Mouse (Mus musculus) cerebellum, postnatal 4 days (tissue): ENCODE measurements around the gene Rapgef4.
"Not testable (repeated sequence)": the region's sequence is repeated elsewhere in the genome, so short reads cannot be mapped to it uniquely, and the experiment has no call there.

Source experiments
- DNase-seq, 2 experiments: peaks; one replicate each; pipeline ENCODE4 v3.0.0; 2022; ENCODE audit warnings: low spot score in 2 of 2, mixed read lengths in 1 of 2

The Rapgef4 gene

DNA sequence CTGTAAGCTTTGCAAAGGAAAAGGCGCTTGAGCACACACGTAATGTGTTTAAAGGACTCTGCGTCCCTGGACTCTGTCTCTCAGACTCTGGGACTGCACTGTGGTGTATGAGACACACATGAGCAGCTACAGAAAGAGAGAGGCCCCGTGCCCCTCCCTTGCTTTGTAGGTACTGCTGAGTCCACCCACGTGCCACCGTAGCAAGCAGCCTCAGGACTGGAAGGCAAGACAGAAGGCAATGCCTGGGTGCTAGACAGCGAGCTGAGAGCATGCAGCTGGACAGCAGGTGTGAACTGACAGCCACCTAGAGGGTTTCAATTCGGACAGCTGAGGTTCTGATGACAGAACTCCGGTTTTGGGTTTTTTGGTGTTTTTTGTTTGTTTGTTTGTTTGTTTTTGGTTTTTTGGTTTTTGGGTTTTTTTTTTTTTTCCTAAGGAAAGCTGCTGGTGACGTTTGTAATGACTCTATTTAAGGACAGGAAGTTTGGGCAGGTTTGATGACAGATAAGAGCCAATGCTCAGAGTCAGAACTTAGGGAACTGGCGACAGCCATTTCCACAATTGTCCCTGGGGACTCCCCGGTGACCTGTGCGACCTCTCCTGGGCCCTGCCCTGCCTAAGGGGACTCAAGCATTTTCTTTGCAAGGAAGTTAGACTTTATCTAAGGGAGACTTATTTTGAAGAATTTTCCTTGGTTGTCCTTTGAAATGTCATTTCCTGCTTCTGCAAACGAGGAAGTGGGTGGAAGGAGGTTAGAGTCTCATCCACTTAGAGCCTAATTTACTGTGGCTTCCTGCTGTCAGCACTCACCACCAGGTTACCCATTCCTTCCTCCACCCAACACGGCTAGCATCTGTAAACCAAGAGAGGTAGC lies 136.3 kb downstream of the Rapgef4 start:
- DNase-seq: no peak

DNA sequence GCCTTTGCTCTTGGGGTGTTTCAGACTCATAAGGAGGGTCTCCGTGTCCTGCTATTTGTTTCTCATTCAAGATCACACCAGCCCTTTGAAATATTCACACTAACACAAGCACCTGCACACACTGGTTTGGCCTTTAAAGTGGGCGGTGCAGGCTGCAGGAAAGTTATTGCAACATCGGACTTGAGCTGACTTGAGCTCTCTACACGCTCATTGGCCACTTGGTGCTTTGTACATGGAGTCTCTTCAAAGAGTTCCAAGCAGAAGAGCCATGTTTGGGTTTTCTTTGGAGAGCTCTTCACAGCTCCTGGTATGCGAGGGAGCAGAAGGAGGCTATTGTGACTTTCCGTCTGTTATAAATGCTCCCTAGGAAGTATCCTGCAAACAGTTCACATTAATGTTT lies 139.2 kb downstream of the Rapgef4 start:
- DNase-seq: no peak

DNA sequence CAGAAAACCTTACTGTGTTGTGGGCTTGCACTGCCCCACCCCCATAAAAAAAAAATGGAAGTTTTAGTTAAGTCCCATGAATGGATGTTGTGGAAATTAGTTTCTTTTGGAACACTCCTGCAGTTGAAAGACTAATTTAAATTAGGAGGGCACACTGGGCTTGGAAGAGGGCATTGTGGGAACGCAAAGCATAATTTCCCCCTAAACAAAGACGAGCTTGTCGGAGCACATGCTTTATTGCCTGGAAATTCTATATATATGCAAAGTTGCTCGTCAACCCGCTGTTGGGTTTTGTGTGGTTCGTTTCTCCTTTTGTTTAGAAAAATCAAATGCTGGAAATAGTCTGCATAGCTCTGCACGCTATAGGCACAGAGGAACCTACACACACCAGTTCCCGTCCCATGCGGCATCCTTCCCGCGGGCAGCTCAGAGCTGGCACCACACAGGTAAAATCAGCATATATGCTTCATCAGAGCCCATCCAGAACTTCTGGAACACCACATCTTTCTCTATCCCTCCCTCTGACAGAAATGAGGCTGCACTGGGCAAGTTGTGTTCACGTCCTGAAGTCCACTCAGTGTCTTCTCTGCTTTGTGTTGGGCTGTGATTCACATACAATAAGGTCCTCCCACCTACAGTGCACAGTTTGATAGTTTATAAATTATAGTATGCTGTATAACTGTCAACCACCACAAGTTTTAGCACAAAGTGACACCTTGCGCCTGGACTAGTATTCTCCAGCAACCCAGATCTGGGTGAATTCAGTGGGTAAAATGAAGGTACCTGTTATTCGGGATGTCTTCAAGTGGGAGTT lies 141.6 kb downstream of the Rapgef4 start:
- no peak for DNase-seq

DNA sequence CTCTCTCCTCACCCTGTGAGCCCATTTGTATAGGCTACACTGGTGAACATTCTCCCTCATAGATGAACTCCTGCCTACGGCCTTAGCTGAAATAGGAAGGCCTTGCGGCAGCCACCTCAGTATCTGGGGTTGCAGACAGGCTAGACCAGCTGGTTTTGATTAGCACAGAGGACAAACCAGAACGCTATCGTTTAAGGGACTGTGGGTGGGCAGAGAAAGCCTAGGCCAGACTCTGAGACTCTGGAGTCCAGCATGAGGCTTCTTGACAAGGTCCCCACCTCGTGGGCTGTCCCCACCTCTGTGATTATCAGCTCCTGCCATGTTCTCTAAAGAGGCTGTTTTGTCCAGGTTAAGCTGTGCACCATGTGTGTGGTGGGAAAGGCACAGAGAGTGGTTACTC lies 142.8 kb downstream of the Rapgef4 start:
- DNase-seq: no peak

DNA sequence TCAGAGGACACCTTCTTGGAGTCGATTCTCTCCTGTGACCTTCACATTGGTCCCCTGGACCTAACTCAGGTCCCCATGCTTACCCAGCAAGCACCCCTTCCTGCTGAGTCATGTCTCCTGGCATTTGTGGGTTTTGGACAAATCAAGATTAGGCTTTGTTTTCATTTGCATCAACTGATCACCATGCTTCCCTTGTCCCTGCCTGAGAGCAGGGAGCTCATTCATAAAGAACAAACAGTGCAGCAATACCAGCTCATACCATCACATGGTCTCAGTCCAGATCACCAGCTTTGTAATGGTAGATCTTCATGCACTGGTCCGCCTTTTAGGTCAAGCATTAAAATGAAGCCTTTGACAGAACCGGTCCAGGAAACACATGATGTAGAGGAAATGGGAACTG lies 144.7 kb downstream of the Rapgef4 start:
- no peak for DNase-seq

DNA sequence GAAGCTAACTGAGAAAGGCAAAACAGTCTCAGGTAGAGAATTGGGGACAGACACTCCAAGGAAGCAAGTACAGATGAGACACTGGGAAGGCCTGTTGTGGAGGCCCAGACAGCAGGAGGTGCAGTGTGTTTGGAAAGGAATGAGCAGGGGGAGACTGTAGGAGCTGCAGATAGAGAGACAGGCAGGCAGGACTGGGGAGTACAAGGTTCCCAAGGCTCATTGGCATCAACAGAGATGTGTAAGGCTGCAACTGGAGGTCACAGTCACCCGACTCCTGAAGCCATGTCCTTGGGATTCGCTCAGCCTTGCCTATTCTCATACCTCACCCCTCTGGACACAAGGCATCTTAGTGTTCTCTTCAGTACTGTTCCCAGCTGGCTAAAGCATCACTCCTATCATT lies 145.4 kb downstream of the Rapgef4 start:
- DNase-seq: no peak

DNA sequence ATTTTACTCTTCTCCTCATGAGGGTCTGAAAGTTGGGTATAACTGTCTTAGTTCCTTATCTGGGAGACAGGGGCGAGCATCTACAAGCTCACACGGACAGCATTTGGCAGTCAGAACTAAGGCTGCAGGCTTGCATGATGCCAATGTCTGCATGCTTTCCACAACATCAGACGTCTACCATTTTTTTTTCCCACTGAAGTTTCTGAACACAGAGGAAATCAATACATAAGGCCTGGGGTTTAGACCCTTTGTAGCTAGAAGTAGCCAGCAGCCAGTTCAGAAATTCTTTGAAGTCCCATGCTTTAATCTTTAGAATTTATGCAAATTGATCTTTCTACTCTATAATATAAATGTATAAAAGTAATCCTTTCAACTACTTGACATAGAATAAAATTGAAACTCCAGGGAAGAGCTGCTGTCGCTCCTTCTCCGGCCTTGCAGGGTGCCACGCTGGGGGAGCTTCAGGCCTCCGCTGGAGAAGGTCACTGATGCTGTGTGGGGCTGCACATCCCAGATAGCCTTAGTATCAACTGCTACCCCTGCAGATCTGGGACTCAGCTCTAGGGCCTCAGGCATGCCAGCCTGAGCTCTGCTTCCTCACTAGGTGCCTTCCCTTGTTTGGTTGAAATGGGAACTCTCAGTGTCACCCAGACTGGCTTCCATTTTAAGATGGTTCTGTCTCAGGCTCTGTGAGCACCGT lies 148.7 kb downstream of the Rapgef4 start:
- DNase-seq: no peak

DNA sequence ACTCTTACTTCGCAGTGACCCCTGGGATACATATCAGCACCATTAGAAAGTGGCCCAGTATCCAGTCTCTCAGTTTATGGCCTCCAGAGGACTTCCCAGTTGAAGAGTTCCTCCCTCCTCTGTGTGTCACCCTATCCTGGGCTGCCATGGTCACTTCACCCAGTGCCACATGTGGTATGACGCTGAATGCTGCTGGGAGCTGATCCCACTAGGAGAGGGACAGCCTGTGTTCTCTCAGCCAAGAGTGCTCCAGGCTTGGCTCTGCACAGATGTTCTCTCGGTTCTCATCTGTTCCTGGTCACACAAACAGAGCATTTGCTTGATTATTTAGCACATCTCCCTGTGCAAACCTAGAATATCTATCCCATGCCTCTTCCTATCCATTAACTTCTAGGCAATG lies 151.2 kb downstream of the Rapgef4 start:
- no peak for DNase-seq

DNA sequence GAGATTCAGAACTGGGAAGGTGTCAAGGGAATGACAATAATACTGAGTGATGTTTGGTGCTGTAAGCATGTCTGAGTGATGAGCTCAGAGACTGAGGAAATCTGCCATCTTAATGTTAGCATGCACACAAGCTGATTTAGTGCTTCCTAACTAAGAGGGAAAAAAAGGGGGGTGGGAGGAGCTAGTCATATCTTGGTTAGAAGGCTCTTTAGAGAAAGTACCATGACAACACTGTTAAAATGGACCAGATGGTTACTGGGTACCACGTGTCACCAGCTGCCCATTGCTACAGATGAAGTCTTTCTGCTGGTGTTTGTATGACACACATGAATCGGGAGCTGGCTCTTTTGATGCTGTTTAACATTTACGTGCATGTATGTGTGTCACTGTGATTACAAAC lies 155.0 kb downstream of the Rapgef4 start:
- no peak for DNase-seq

DNA sequence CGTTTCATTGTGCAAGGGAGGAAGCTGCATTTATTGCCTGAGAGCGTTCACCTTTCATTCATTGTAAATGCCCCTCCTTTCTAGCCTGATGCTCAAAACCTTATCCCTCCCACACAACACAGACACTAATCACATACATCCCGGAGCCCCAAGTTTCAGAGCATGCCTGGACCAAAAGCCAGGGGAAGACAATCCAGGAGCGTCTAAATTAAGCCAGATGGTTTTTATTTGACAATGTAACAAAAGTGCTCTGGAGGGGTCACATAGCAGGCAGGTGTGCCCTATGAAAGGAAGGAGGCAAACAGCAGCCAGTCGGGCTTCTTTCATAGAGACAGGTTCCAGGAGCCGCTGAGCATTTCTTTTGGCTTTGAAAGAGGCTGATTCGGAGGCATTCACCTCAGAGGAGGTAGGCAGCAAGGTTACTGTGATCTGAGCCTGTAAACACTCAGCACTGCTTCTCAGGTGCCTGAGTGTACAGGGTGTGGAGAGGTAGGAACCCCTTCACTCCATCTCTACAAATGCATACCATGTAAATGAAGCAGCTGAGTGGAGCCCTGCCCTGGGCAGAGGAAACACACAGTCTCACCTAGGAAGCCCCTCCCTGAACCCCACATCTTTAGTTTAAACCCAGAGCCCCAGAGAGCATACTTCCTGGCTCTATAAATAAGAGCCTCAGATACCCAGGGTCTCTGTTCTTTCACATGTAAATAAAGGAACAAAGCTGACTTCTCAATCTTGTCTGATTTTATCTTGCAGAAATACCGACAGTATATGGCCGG lies 155.6 kb downstream of the Rapgef4 start:
- no peak for DNase-seq

DNA sequence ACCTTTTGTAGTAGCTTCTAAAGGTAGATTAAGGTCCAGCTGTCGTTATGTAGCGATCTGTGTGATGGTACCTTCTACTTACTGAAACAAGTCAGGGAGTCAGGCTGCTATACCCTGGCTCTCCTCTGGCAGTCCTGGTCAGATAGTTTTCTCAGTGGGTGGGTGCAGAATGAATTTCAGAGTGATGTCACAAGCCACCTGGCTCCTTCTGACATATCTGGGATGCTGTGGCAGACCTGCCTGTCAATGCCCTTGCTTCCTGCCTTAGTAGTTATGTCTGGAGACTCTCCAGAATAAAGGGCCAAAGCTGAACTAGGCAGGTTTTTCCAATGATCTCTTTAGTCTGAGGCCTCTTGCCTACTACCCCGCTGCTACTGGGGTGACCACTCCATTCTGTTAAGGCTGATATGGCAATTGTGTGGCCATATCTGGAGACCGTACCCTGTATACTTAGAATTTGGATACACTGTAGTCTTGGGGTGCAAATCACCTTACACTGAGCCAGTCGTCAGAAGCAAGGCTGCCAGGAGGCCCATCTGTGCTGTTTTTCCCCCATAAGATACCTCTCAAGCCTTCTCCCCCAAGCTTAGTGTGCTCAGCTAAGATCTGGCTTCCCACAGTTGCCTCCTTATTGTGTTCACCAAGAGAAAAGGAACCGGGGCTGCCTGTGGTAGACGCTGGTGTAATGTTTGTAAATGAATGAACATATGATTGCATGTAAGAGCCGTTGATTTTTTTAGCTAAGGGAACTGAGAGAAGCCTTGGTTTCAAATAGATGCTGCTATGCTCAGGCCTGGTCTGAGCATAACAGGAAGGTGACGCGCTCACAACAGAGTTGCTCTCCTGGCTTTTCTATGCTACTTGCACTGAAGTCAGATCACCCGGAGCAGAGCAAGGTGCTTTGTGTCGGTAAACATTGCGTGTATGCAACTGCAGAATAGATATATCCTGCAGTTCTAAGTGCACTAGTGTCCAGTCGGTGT lies 159.1 kb downstream of the Rapgef4 start:
- no peak for DNase-seq

DNA sequence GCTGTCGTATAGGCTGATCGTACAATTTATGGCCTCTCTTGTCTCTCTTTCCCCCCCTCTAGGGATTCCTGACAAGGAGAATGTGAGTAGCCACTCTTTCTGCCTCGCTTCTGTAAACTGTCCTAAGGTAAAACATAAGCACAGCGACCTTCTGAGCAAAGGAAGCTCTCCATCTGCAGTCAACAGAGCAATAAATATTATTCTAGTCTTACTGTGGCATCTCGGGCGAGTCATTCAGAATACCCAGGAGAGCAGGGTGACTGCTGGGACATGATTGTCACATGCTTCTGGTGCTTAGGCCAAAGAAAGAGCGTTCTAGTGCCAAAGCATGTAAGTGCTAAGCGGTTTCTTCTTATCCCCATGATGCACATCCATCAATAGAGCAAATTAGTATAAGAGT lies 160.1 kb downstream of the Rapgef4 start:
- DNase-seq: no peak

DNA sequence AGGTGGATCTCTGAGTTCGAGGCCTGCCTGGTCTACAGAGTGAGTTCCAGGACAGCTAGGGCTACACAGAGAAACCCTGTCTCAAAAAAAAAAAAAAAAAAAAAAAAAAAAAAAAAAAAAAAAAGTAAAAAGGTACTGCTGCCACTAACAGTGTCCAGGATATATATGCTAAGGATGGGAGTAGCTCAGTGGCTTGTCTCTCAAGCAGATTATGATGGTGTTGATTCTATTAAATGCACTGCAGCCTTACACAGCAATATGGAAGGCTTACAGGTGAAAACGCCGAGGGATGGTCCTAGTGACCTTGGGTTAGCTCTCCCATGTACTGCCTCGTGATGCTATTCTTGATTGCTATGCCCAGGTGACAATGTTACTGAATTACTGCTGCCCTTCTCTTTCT lies 160.7 kb downstream of the Rapgef4 start:
- not testable (repeated sequence) for DNase-seq

DNA sequence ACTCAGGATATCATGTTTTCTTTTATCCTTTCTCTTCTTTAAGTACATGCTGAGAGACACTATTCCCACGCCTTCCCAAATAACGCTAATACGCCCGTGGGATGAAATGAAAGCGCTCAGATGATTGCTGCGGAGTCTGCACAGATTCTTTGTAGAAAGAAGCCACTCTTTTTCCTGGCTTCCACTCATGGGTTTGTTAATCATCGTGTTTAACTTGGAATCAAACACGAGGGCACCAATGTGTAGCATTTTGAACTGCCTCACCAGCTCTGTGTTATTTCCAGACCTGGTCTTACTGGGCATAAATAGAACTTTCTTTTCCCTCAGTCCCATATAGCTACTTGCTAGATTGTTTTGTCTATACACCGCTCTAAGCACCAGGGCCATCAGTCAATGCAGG lies 162.4 kb downstream of the Rapgef4 start:
- no peak for DNase-seq

DNA sequence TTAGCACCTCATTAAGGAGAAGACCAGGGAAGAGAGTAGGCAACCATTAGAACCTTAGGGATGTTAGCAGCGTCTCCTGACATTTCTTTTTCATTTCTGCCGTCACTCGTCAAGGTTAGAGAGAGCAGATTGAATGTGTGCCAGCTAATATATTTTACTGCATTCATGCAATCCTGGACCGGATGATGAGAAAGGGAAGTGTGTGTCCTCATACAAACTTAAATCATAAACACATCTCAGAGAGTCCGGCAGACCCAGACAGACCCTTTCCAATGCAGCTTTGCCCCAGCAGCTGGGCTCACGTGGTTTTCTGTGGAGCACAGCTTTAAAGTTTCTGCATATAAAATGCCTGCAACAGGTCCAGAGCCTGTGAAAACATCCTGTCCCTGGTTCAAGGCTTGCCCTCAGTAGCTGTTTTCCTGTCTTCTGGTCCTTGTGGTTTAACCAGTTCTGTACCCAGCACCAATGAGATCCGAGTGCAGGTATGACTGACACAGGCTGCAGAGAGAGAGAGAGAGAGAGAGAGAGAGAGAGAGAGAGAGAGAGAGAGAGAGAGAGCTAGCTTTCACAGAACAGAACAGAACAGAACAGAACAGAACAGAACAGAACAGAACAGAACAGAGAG lies 163.6 kb downstream of the Rapgef4 start:
- no peak for DNase-seq

DNA sequence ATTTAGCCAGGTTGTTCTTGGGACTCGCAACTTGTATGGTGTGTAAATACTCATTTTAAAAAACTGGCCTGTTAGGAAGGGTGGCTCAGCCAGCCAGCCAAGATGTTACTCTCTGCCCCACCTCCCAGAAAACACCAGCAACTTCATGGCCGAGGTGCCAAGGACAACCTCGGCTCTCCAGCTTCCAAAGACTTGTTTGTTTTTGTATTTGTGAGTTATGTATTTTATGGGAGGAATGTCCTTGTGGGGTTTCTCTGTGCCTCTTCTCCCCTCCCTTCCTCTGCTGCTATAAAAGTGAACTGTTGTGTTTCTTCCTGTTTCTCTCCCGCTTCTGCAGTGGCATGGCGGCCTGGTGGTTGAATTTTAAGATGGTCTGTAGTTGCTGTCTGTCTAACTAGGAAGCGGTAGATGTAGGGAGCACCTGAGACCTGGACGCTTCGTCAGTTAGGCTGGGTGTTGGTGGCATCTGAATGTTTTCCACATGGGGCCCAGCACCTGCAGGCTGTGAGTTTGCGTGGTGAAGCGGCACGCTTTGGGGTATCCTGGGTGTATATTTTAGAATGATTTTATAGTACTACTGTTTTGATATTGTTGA lies 164.3 kb downstream of the Rapgef4 start:
- no peak for DNase-seq

DNA sequence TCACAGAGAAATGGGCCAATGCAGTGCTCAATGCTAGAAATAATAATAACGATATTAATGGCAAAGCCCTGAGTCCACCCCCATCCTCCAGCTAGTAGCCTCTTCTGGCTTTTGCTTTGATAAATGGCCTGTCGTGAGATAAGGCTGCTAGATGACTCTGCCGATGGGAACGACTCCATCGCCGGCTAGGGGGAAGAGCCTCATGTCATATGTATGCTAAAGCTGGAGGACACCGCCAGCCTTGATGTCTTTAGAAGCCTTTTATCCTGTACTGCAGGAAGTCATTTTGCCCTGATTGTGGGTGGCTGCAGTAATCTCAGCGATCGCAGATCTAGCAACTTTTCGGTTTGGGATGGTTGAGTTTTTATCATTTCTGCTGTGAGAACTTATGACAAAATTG lies 165.0 kb downstream of the Rapgef4 start:
- no peak for DNase-seq

DNA sequence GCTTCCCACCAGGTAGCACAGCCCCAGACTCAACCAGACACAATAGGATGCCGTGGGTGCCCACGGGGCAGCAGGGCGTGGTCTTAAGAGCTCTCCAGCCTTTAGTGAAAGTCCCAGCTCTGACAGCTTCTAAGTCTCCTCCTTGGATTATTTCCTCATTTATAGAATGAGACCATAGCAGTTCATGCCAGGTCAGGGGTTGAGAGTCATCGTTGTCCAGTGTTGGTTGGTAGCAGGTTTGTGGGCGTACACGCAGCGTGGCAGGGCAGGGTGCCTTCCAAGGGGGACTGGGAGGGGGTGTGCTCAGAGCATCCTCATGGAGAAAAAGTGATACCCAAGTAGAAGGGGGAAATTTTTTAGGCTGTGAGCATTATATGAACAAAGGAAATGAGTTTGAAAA lies 166.2 kb downstream of the Rapgef4 start:
- DNase-seq: no peak

DNA sequence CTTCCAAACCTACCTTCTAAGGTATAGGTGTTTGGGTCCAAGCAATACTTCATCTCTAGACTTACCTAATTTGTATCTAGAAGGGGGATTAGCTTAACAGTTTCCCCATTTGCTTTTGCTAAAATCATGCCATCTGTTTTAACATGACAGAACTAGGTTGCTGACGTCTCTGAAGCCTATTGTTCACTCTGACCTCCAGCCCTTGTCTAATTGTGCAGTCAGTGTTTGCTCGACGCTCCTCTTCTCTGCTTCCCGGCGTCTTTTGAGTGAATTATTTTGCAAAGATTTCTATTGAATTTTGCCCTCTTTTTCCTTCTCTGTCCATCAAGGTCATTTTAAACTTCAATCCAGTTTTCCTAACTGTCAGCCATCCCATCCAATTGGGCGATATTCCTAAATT lies 166.7 kb downstream of the Rapgef4 start:
- no peak for DNase-seq

DNA sequence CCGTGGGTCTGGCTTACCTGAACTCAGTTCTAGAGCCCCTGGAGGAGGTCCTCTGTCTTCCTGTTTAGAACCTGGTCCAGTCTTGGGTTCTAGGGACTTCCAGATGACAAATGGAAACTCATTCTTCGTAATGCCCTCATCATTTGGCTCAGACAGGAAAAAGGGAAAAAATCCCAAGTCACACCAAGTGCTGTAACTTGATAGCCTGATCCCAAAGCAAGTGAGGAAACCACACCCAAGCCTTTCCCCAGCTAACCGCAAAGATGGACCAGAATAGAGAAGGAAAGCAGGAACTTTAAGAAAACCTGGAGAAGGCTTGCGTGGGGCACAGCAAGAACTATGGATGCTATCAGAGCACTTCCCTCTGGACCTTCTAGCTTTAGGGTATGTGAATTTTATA lies 167.6 kb downstream of the Rapgef4 start:
- DNase-seq: no peak
